Mouse (Mus musculus) cortical plate, adult 2 months (tissue): ENCODE results near the gene Rnf145. TPM values are rescaled to one million over a fixed set of nuclear protein-coding genes. Genes with fewer than 3 reads are reported as not detected.
A peak's percentile ranks its signal among the peaks of the same experiment; 100 is the strongest.
"Not testable (repeated sequence)": the region's sequence is repeated elsewhere in the genome, so short reads cannot be mapped to it uniquely, and the experiment has no call there.

ENCODE experiments used
- H3K27ac ChIP-seq: fragments of 200-500 bp; 2 replicates; pipeline ENCODE4 v1.5.1; 2012; ENCODE audit warnings: low read length, control low read depth, inconsistent platforms; ENCODE audit not compliant: insufficient read depth
- H3K4me1 ChIP-seq: fragments of 200-500 bp; 2 replicates; pipeline ENCODE4 v1.6.1; 2011; ENCODE audit warnings: low read length; ENCODE audit not compliant: control insufficient read depth, insufficient read depth
- H3K4me3 ChIP-seq: fragments of 200-500 bp; 2 replicates; pipeline ENCODE4 v1.5.1; 2011; ENCODE audit warnings: mild to moderate bottlenecking, low read length, control low read depth; ENCODE audit not compliant: insufficient read depth
- CTCF ChIP-seq: fragments of 200-500 bp; IDR thresholded peaks from 2 replicates; pipeline ENCODE4 v1.5.1; 2011; ENCODE audit warnings: mild to moderate bottlenecking, control low read depth, low read length; ENCODE audit not compliant: insufficient read depth; ENCODE audit errors: extremely low read depth
- POLR2A ChIP-seq: fragments of 200-500 bp; IDR thresholded peaks from 2 replicates; pipeline ENCODE4 v1.6.1; 2011; ENCODE audit warnings: mild to moderate bottlenecking, low read length, control low read depth; ENCODE audit not compliant: insufficient read depth; ENCODE audit errors: extremely low read depth
- polyA plus RNA-seq: library from polyadenylated mRNA; depleted of rRNA; stranded (reverse); fragments of >200 nt; gene quantifications from 2 replicates; pipeline ENCODE4 v1.2.3, GENCODE M21; 2012

Rnf145 gene
- polyA plus RNA-seq, 1 experiment = 88.7 TPM

- no peak for TF ChIP-seq CTCF
- no peak for TF ChIP-seq POLR2A
- Histone ChIP-seq H3K27ac (no peak overlapping the region), H3K4me1 (0 out of 2 replicates have a peak, but pooled peaks cover 1% of the 10 kb centered on the region), H3K4me3 (no peak overlapping the region)
Measured at GRCm38 (mm10) chr11:44562389-44563135, 43.8 kb downstream of the Rnf145 start.

DNA sequence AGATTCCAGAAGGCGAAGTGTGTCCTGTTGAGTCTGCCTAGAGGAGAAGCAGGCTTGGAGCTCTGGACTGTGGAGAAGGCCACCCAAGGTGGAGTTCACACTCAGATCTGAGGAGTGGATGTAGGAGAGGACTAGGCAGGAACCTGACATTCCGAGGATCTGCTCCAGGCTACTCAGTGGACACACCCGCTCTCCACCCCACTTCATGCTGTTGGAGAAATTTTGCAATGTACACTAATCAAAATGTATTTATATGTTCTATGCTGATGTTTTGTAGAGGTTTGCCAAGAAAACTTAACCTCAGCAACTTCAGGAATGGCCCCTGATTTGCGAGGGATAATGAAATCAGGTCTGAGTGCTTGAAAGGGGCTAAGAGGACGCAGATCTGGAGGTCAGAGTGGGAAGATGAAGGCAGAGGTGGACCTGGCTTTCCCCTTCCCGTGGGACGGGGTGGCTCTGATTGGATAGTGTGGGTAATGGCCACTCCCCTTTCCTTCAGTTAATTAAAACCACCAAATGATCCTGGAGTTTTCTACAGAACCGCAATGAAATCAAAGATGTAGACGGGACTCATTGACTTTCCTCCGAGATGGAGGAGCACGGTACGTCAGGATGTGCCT lies 45.6 kb downstream of the Rnf145 start:
- H3K4me3 ChIP-seq = no peak overlapping the region
- TF ChIP-seq POLR2A (no peak), CTCF (no peak)
- H3K4me1 ChIP-seq = 0 out of 2 replicates have a peak, but pooled peaks cover 1% of the 10 kb centered on the region
- no peak overlapping the region for H3K27ac ChIP-seq

- Histone ChIP-seq H3K4me1 (0 out of 2 replicates have a peak, but pooled peaks cover 1% of the 10 kb centered on the region), H3K4me3 (no peak overlapping the region), H3K27ac (no peak overlapping the region)
- TF ChIP-seq POLR2A (no peak), CTCF (no peak)
Measured at GRCm38 (mm10) chr11:44564940-44565339, 46.2 kb downstream of the Rnf145 start.

- not testable (repeated sequence) for H3K27ac ChIP-seq, H3K4me1 ChIP-seq, H3K4me3 ChIP-seq
Measured at GRCm38 (mm10) chr11:44570336-44570735, 51.6 kb downstream of the Rnf145 start.

DNA sequence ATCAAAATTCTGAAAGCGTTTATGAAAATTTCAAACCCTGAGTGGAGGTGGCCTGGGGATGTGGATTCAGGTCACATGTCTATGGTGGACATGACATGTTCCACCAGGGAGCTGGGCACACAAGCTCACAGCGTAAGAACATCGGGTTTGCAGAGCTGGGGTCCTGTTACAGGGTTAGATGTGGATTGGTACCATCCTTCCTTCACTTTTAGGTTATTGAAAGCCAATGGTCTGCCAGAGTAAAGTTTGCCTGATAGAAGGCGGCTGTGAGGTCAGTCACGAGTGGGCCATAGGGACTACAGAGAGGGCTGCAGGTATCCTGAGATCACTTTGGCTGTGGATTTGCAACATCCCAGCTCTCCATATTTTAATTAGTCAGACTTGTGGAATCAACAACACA lies 54.0 kb downstream of the Rnf145 start:
- H3K27ac ChIP-seq = no peak overlapping the region
- TF ChIP-seq POLR2A (no peak), CTCF (no peak)
- no peak overlapping the region for H3K4me3 ChIP-seq
- H3K4me1 ChIP-seq = no peaks in the 10 kb centered on the region

GRCm38 (mm10) chr11:44573396-44573795 lies 54.6 kb downstream of the Rnf145 start:
- Histone ChIP-seq H3K4me1 (no peaks in the 10 kb centered on the region), H3K27ac (no peak overlapping the region), H3K4me3 (no peak overlapping the region)
- TF ChIP-seq POLR2A (no peak), CTCF (no peak)

GRCm38 (mm10) chr11:44574391-44574790 lies 55.6 kb downstream of the Rnf145 start:
- Histone ChIP-seq H3K27ac (no peak overlapping the region), H3K4me1 (no peaks in the 10 kb centered on the region), H3K4me3 (no peak overlapping the region)
- no peak for TF ChIP-seq CTCF
- no peak for TF ChIP-seq POLR2A

GRCm38 (mm10) chr11:44574820-44575219 lies 56.1 kb downstream of the Rnf145 start:
- no peaks in the 10 kb centered on the region for H3K4me1 ChIP-seq
- no peak overlapping the region for H3K27ac ChIP-seq

GRCm38 (mm10) chr11:44577911-44578310 lies 59.1 kb downstream of the Rnf145 start:
- Histone ChIP-seq H3K4me3 (no peak overlapping the region), H3K27ac (no peak overlapping the region), H3K4me1 (no peaks in the 10 kb centered on the region)
- TF ChIP-seq CTCF (no peak), POLR2A (no peak)

More at GRCm38 (mm10) chr11:44574820-44575219, 56.1 kb downstream of the Rnf145 start:
- H3K4me3 ChIP-seq = no peak overlapping the region
- no peak for TF ChIP-seq CTCF
- TF ChIP-seq POLR2A = no peak

GRCm38 (mm10) chr11:44581277-44581683 lies 62.5 kb downstream of the Rnf145 start:
- TF ChIP-seq CTCF = peak; percentile 46
- no peak for TF ChIP-seq POLR2A
- Histone ChIP-seq H3K4me1 (no peaks in the 10 kb centered on the region), H3K27ac (no peak overlapping the region), H3K4me3 (no peak overlapping the region)
